Mouse (Mus musculus): ENCODE results near the gene Ecm2. TPM values are rescaled to one million over a fixed set of nuclear protein-coding genes. Genes with fewer than 3 reads are reported as not detected.

Ecm2 gene
- polyA plus RNA-seq, 1 experiment from 2014 or later, result not detected

Other genes starting within 250 kb of the Ecm2 start
- gene Fgd3, start 184.5 kb upstream of the Ecm2 start, polyA plus RNA-seq (2018), result 14.8 to 24.2 TPM (median 22.8 TPM) in 3 replicates
- 24.3 to 34.5 TPM (median 30.4 TPM) in 3 replicates for gene Bicd2, start 163.2 kb upstream of the Ecm2 start, polyA plus RNA-seq (2018)
- gene Ippk, start 83.6 kb upstream of the Ecm2 start, polyA plus RNA-seq (2018), result 3.2 to 6.3 TPM (median 3.4 TPM) in 3 replicates
- gene Tes3-ps, start 11.5 kb upstream of the Ecm2 start, polyA plus RNA-seq (2018), result 0.27 to 0.37 TPM (median 0.32 TPM) in 3 replicates
- not detected in 3 replicates for gene Aspn, start 39.6 kb downstream of the Ecm2 start, polyA plus RNA-seq (2018)
- gene Omd, start 77.7 kb downstream of the Ecm2 start, polyA plus RNA-seq (2018), result not detected in 3 replicates
- 0.09 TPM in 1 of 3 replicates, not detected in the others for gene Ogn, start 103.2 kb downstream of the Ecm2 start, polyA plus RNA-seq (2018)
- 0.68 to 3.3 TPM (median 2.1 TPM) in 3 replicates for gene Cenpp, start 148.0 kb downstream of the Ecm2 start, polyA plus RNA-seq (2018)
- gene Nol8, start 148.3 kb downstream of the Ecm2 start, polyA plus RNA-seq (2018), result 8.1 to 14.1 TPM (median 12.9 TPM) in 3 replicates
- gene Iars, start 177.3 kb downstream of the Ecm2 start, polyA plus RNA-seq (2018), result 17.1 to 36.4 TPM (median 25.7 TPM) in 3 replicates

All from macrophage (primary cell).